Mouse (Mus musculus) spleen, postnatal 10 days (tissue): ENCODE data around the gene Ago1.

Experiments
- DNase-seq, 2 experiments: peaks; one replicate each; pipeline ENCODE4 v3.0.0; 2021 to 2022; ENCODE audit warnings: low spot score in 2 of 2

Gene Ago1

DNA sequence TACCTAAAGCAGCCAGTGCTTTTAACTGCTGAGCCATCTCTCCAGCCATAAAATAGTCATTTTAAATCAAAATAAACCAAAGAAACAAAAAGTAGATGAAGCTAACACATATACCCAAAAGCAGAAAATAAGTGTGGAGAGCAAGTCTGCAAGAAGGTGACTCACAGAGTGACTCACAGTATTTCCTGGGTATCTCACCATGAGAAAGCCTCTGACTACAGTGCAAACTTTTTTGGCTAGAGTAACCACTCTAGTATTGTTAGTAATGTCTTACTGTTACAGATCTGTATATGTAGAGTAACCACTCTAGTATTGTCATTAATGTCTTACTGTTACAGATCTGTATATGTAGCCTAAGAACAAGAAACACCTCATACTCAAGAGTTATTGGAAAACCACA, 52.7 kb downstream of the Ago1 start:
- DNase-seq, result no peak

DNA sequence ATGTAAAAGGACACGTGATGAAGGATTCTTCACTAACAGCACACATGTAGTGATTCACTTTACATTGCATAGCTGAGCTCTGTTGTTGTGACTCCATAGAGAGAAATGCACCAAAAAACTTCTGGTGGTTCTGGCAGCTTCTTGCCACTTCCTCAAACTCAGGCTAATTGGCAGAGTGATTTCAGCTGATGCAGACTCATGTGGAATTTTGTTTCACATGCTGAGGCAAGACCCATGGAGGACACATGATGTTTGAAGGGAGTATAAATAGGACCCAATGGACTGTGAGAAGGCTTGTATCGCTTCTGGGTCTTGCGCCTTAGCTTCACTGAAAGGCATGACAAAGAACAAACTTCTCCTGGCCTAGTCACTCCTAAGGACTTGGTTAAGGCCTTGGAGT, 55.9 kb downstream of the Ago1 start:
- no peak for DNase-seq
